Mouse (Mus musculus) testis, postnatal 10 days (tissue): ENCODE results near the gene Ccnt2.
"Not testable (repeated sequence)": the region's sequence is repeated elsewhere in the genome, so short reads cannot be mapped to it uniquely, and the experiment has no call there.

Experiments used
- DNase-seq: peaks from one replicate; pipeline ENCODE4 v3.0.0; 2021; ENCODE audit warnings: low spot score

Ccnt2 gene

GRCm38 (mm10) chr1:127773803-127774500 is at the start of gene Ccnt2:
Ccnt2 (plus strand) TSS chr1:127774164.
- DNase-seq: peak; percentile 99

- no peak for DNase-seq
These were observed 44.9 kb upstream of the Ccnt2 start, which contains the start of gene Acmsd for GRCm38 (mm10) chr1:127729096-127729495. Acmsd (plus strand) TSS chr1:127729413.

GRCm38 (mm10) chr1:127731086-127731485 is 42.9 kb upstream of the Ccnt2 start:
- no peak for DNase-seq

- DNase-seq: no peak
These were observed 41.5 kb upstream of the Ccnt2 start for GRCm38 (mm10) chr1:127732435-127732834.

GRCm38 (mm10) chr1:127732841-127733240 is 41.1 kb upstream of the Ccnt2 start:
- no peak for DNase-seq

GRCm38 (mm10) chr1:127735356-127735755 is 38.6 kb upstream of the Ccnt2 start:
- DNase-seq: no peak

GRCm38 (mm10) chr1:127750401-127751102 is 23.4 kb upstream of the Ccnt2 start:
- no peak for DNase-seq

GRCm38 (mm10) chr1:127755806-127756205 is 18.2 kb upstream of the Ccnt2 start:
- DNase-seq: no peak

GRCm38 (mm10) chr1:127756331-127757163 is 17.4 kb upstream of the Ccnt2 start:
- no peak for DNase-seq

- DNase-seq: not testable (repeated sequence)
These were observed 16.8 kb upstream of the Ccnt2 start for GRCm38 (mm10) chr1:127757164-127757545.

- DNase-seq: no peak
These were observed 8.5 kb upstream of the Ccnt2 start for GRCm38 (mm10) chr1:127765468-127765867.

GRCm38 (mm10) chr1:127766741-127767140 is 7.2 kb upstream of the Ccnt2 start:
- no peak for DNase-seq

GRCm38 (mm10) chr1:127773198-127773802 is 664 bp upstream of the Ccnt2 start:
- DNase-seq: no peak

GRCm38 (mm10) chr1:127774501-127774880 is 527 bp downstream of the Ccnt2 start:
- DNase-seq: peak; percentile 77

DNA sequence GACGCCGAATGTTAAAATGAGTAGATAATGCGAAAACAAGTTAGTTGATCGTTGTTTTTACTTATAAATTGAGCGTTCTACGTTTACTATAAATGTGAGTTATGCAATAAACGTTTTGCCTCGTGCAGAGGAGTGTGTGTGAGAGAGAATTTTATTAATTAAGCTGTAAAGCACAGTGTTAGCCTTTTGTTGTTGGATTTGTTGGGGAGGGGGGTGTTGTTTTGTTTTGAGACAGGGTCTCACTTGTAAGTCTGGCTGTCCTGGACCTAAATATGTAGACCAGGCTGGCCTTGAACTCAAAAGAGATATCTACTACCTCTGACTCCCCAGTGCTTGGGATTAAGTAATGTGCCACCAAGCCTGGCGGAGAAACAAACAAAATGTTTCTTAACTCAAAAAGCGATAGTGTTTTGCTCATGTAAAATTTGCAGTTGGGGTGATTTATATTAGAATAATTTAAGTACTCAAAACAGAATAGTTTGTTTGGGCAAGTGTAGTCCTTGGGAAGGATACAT is 1.3 kb downstream of the Ccnt2 start:
- no peak for DNase-seq

- DNase-seq: no peak
These were observed 2.3 kb downstream of the Ccnt2 start for GRCm38 (mm10) chr1:127776246-127776645.

- no peak for DNase-seq
These were observed 4.6 kb downstream of the Ccnt2 start for GRCm38 (mm10) chr1:127778611-127779010.

- no peak for DNase-seq
These were observed 6.2 kb downstream of the Ccnt2 start for GRCm38 (mm10) chr1:127780142-127780541.

DNA sequence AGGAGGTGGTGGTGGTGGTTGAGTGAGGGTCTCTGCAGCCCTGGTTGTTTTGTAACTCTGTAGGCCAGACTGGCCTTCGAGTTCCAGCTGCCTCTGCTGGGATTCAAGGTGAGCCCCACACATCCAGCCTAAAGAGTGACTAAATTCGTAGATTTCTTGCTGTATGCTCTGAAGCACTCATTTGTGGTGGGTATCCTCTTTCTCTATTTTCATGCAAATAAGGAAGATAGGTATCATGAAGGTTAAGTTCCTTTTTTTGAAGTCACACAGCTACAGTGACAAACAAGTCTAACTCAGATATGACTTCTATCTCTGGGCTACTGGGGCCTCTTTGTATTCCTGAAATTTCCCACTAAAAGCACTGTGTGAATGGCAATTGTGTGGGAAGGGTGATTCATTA is 6.9 kb downstream of the Ccnt2 start:
- no peak for DNase-seq

DNA sequence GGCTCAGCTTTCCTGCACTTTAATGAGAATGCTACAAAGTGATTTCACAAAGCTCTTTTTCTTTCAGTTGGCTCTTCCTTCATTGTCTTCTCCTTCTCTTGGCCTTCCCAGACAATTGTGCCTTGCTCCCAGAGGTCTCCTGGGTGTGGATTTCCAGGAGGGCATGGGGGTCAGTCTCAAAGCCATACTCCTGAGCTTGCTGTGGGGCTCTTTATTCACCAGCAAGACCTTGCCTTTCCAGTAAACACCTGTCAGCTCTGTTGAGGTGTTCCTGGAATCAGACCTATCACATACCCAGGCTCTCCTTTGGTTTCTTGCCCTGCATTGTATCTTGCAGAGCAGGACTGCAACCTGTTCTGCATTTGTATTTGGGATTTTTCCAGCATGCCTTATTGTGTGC is 9.9 kb downstream of the Ccnt2 start:
- no peak for DNase-seq

DNA sequence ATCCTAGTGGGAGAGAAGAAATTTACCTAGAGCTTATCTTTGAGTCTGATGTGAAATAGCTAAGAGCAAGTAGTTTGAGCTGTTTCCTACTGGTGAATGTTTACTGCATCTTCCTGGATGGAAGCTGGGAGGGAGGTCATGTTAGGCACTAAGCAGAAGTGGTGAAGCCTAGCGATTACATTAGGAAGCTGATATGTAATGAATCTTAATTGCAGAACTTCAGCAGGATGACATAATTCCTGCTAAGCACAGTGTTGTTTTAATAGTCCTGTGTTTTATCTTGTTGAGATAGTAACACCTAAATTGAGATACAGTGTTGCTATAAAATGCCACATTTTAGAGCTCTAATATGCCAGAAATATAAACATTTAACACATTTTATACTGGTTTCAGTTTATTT is 11.9 kb downstream of the Ccnt2 start:
- DNase-seq: no peak

DNA sequence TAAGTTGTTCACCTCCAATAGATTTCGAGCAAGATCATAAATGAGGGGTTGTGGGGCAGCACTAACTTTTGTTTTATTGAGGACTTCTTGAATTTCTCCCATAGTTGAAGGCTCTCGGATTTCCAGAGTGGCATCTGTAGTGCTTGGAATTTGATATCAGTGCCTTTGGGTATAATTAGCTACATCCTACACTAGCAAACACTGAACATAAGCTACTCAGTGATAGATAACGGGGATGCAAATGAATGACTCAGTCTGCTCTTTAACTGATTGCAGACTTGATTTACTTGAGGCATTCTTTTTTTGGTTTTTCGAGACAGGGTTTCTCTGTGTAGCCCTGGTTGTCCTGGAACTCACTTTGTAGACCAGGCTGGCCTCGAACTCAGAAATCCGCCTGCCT is 15.0 kb downstream of the Ccnt2 start:
- no peak for DNase-seq
